Mouse (Mus musculus) CD4-positive naive resting alpha-beta T cell, adult 76 days (primary cell): ENCODE measurements around the gene Elk1. TPM values are rescaled to one million over a fixed set of nuclear protein-coding genes. Genes with fewer than 3 reads are reported as not detected.

Source experiments
- total RNA-seq: library from RNA; stranded (reverse); gene quantifications from one replicate; pipeline ENCODE4 v1.2.4, GENCODE M21; 2023

The Elk1 gene
- 17.1 TPM for total RNA-seq

GRCm38 (mm10) chrX:20950191-20950880 lies at the start of gene Elk1:
Gene Elk1, minus strand, starts transcription at chrX:20950608.

GRCm38 (mm10) chrX:20961477-20962378 lies 11.3 kb upstream of the Elk1 start, which contains the start of gene Uxt:
Gene Uxt, minus strand, starts transcription at chrX:20962017.

GRCm38 (mm10) chrX:20931364-20931763 lies 19.0 kb downstream of the Elk1 start, which contains the start of gene Cfp:
Gene Cfp, minus strand, starts transcription at chrX:20931555.

DNA sequence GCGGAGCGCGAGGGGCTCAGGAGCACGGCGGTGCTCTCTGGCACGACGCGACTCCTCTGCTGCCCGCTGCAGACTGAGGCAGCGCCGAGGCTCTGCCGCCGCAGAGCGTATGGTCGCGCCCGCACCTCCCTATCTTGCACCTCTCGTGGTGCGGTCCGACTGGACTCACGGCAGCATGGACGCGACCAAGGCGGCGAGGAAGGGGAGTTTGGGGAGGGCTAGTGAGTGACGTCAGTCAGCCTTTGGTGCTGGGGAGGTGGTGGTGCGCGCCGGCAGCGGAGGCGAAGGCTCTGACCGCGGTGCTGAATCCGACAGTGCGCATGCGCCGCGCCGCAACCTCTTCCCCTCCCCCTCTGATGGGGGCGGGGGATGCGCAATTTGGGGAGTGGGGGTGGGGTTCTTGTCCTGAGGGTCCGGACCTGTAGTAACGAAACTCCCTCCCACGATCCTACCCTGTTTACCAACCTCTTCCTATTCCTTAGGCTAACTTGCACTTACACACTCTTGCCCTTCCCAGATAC lies 29.5 kb downstream of the Elk1 start, which contains the start of gene Syn1:
Syn1 (minus strand) TSS at position 161 of the 521 bp plus-strand sequence.

Other genes starting within 250 kb of the Elk1 start
- gene Usp11, start 246.7 kb downstream of the Elk1 start, total RNA-seq, result 13.4 TPM
- 155 TPM for gene Araf, start 152.8 kb downstream of the Elk1 start, total RNA-seq
- 0.97 TPM for gene Timp1, start 80.4 kb downstream of the Elk1 start, total RNA-seq
- not detected for gene Syn1, start 29.6 kb downstream of the Elk1 start, total RNA-seq
- 22.7 TPM for gene Cfp, start 19.1 kb downstream of the Elk1 start, total RNA-seq
- gene Uxt, start 11.4 kb upstream of the Elk1 start, total RNA-seq, result 39.2 TPM
- gene Zfp182, start 111.7 kb upstream of the Elk1 start, total RNA-seq, result 24.6 TPM
- gene Spaca5, start 117.8 kb upstream of the Elk1 start, total RNA-seq, result not detected
- gene Zfp300, start 138.9 kb upstream of the Elk1 start, total RNA-seq, result 1.1 TPM
- gene Ssxa1, start 165.2 kb upstream of the Elk1 start, total RNA-seq, result not detected
- not detected for gene Gm21876, start 225.0 kb upstream of the Elk1 start, total RNA-seq